Mouse (Mus musculus) ES-E14 (cell line): ENCODE results near the gene Clec5a. TPM values are rescaled to one million over a fixed set of nuclear protein-coding genes. Genes with fewer than 3 reads are reported as not detected.

Source experiments
- DNase-seq: peaks from one replicate; pipeline ENCODE4 v3.0.0-alpha.2; 2013; ENCODE audit warnings: low read depth, low spot score
- H3K27ac ChIP-seq: 2 replicates; pipeline ENCODE4 v1.5.1; 2012; ENCODE audit warnings: low read depth, mild to moderate bottlenecking, low read length, moderate library complexity, mixed read lengths; ENCODE audit not compliant: poor library complexity, insufficient read depth, severe bottlenecking
- H3K36me3 ChIP-seq: 2 replicates; pipeline ENCODE4 v1.6.1; 2012; ENCODE audit warnings: mild to moderate bottlenecking, low read length, moderate library complexity, mixed read lengths; ENCODE audit not compliant: control insufficient read depth, poor library complexity, insufficient read depth, severe bottlenecking
- H3K4me1 ChIP-seq, 2 experiments: fragments of 150-350 bp in 1 of 2; sonication (generic) in 1 of 2; 2 replicates each; pipeline ENCODE4 v1.6.1; 2012; ENCODE audit warnings: low read length in 2 of 2, mild to moderate bottlenecking in 1 of 2, mixed read lengths in 1 of 2; ENCODE audit not compliant: control insufficient read depth in 2 of 2, insufficient read depth in 2 of 2, poor library complexity in 1 of 2
- H3K4me3 ChIP-seq, 2 experiments: fragments of 150-350 bp in 1 of 2; sonication (generic) in 1 of 2; 2 replicates each; pipeline ENCODE4 v1.5.1; 2012; ENCODE audit warnings: low read length in 2 of 2, low read depth in 1 of 2, mild to moderate bottlenecking in 1 of 2, mixed read lengths in 1 of 2; ENCODE audit not compliant: insufficient read depth in 1 of 2, poor library complexity in 1 of 2, severe bottlenecking in 1 of 2
- H3K9ac ChIP-seq: 2 replicates; pipeline ENCODE4 v1.6.1; 2012; ENCODE audit warnings: low read depth, mild to moderate bottlenecking, low read length, mixed read lengths; ENCODE audit not compliant: poor library complexity, insufficient read depth, severe bottlenecking
- H3K9me3 ChIP-seq: fragments of 150-350 bp; sonication (generic); 2 replicates; pipeline ENCODE4 v1.6.1; 2012; ENCODE audit warnings: low read depth, mild to moderate bottlenecking, low read length; ENCODE audit not compliant: control insufficient read depth, insufficient read depth
- CHD2 ChIP-seq: IDR thresholded peaks from 2 replicates; pipeline ENCODE4 v1.6.1; 2014; ENCODE audit warnings: mild to moderate bottlenecking, low read depth, low read length, inconsistent platforms
- HCFC1 ChIP-seq: IDR thresholded peaks from 2 replicates; pipeline ENCODE4 v1.6.1; 2012; ENCODE audit warnings: low read length, inconsistent platforms, borderline replicate concordance; ENCODE audit not compliant: insufficient read depth
- MAFK ChIP-seq: IDR thresholded peaks from 2 replicates; pipeline ENCODE4 v1.6.1; 2014; ENCODE audit warnings: mild to moderate bottlenecking, low read depth, low read length, inconsistent platforms; ENCODE audit not compliant: insufficient read depth
- ZC3H11A ChIP-seq: IDR thresholded peaks from 2 replicates; pipeline ENCODE4 v1.6.1; 2012; ENCODE audit warnings: low read depth, mild to moderate bottlenecking, inconsistent platforms, low read length, borderline replicate concordance
- ZNF384 ChIP-seq: IDR thresholded peaks from 2 replicates; pipeline ENCODE4 v1.6.1; 2012; ENCODE audit warnings: low read depth, low read length, inconsistent platforms
- in situ Hi-C, 2 experiments: fragments of 600-800 bp; cut with MboI; formaldehyde crosslinking; loops; one replicate each; pipeline ENCODE4 v1.15.1; 2025; ENCODE audit warnings: low sequenced_read_pairs in 2 of 2, inconsistent platforms in 1 of 2; ENCODE audit not compliant: unreplicated experiment in 2 of 2
- total RNA-seq: library from RNA; depleted of rRNA; stranded (reverse); fragments of 300-350 nt; gene quantifications from 2 replicates; pipeline ENCODE4 v1.2.3, GENCODE M21; 2012; rRNA removed

Clec5a gene
- total RNA-seq = not detected in 2 replicates

DNA sequence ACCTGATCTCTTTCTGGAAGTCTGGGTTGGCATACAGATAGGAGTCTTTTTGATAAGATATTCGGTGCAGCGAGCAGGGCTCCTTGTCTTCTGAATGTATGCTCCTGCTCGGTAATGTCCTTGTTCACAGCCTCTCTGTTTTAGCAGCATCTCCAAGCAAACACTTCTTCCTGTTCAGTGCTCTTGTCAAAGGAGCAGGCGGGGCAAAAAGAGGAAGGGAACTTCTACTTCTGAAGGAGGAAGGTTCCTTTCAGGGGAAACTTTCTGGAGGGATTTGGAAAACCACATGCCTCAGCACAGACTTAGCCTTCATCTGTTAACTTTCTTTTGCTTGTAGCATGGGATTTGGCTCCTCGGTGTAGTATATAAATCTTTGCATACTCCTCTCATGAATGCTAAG lies at the start of gene Clec5a:
TSS of gene Clec5a (minus strand) at position 177 of the 400 bp plus-strand sequence.
- no peaks in the 10 kb centered on the region for H3K4me1 ChIP-seq
- H3K4me3 ChIP-seq = no peak within 1 kb of the TSS
- in situ Hi-C loops = no loop called here
- H3K9ac ChIP-seq = no peak within 1 kb of the TSS
- no peaks in the 10 kb centered on the region for H3K9me3 ChIP-seq
- DNase-seq = no peak
- no peaks in the 10 kb centered on the region for H3K36me3 ChIP-seq
- TF ChIP-seq ZNF384 (no peak), CHD2 (no peak), ZC3H11A (no peak), HCFC1 (no peak), MAFK (no peak)
- no peak within 1 kb of the TSS for H3K27ac ChIP-seq

DNA sequence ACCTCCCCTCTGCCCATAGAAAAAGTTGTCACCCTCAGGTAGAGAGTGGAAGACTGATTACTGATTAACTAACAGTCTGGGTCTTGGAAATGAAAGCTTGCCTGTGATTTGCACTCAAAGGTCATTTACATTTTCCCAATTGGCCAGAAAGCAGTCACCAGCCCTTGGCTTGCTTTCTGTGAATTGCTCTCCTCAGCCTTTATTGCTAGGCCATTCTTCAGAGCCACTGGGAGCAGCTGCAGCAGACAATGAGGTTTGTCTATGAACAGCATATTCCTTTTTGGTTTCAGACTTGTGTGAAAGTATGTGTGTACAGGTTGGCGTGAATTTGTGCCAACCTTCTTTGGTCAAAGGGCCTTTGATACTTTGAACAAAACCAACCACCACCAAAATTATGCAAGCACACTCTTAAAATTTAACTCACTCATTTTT lies 49.0 kb upstream of the Clec5a start:
- no peak for TF ChIP-seq ZNF384
- TF ChIP-seq MAFK = no peak
- no peak for TF ChIP-seq CHD2
- TF ChIP-seq HCFC1 = no peak
- no peak for TF ChIP-seq ZC3H11A
- Histone ChIP-seq H3K4me1 (no peaks in the 10 kb centered on the region), H3K27ac (no peak overlapping the region), H3K36me3 (no peaks in the 10 kb centered on the region), H3K9me3 (no peaks in the 10 kb centered on the region), H3K9ac (no peak overlapping the region), H3K4me3 (no peak overlapping the region)
- in situ Hi-C loops = no loop called here
- DNase-seq = no peak

DNA sequence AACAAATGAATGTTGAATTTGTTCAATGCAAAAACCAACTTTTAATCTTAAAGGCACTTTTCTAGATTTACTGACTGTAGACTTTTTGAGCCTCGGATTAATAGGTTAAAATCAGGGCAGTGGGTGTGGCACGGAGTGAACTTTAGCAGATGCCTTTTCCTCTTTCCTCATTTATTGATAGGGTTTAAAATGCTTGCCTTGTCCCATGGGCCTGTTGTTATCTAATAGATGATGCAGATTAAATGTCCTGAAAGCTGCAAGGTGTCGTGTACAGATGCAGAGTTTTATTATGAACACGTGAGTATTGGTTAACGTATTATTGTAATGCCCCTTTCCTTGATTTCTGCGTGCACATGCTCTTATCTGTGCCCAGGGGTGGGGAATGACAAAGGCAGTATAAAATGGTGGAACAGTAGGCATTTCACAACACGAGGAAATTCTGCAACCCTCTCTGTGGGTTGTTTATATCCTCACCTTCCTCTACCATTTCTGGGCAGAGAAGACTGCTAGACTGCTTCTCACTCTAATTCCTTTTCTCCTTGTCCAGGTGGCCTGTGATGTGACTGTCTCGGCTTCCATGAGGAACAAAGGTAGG lies 42.9 kb upstream of the Clec5a start, which contains the start of gene Mgam:
TSS of gene Mgam (plus strand) at position 426 of the 595 bp plus-strand sequence.
- H3K4me1 ChIP-seq = no peaks in the 10 kb centered on the region
- no peak within 1 kb of the TSS for H3K4me3 ChIP-seq
- DNase-seq = no peak
- no peaks in the 10 kb centered on the region for H3K36me3 ChIP-seq
- TF ChIP-seq CHD2 = no peak
- no peak for TF ChIP-seq HCFC1
- no peak for TF ChIP-seq MAFK
- TF ChIP-seq ZNF384 = no peak
- TF ChIP-seq ZC3H11A = no peak
- no peak within 1 kb of the TSS for H3K27ac ChIP-seq
- in situ Hi-C loops = no loop called here
- no peaks in the 10 kb centered on the region for H3K9me3 ChIP-seq
- no peak within 1 kb of the TSS for H3K9ac ChIP-seq

DNA sequence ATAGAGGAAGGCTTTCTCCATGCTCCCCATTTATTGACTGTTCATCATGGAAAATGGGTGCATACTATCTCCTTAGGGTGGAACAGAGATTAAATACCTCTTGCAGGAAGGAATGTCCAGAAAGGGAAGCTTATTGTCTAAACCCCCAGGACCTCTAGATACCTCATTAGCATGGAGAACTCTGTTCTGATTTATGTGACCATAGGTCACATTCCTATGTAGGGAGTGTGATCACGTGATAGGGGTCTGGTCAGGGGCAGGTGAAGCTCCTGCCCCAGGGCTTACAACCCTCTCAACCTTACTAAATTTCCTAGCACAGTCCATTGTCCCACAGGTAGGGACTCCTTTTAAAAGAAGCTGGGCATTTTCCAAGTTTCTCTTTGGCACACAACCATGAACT lies 40.5 kb upstream of the Clec5a start:
- Histone ChIP-seq H3K36me3 (no peaks in the 10 kb centered on the region), H3K27ac (no peak overlapping the region), H3K9me3 (no peaks in the 10 kb centered on the region), H3K9ac (no peak overlapping the region), H3K4me1 (no peaks in the 10 kb centered on the region), H3K4me3 (no peak overlapping the region)
- DNase-seq = no peak
- in situ Hi-C loops = no loop called here
- no peak for TF ChIP-seq ZC3H11A
- TF ChIP-seq HCFC1 = no peak
- no peak for TF ChIP-seq CHD2
- TF ChIP-seq MAFK = no peak
- TF ChIP-seq ZNF384 = no peak

DNA sequence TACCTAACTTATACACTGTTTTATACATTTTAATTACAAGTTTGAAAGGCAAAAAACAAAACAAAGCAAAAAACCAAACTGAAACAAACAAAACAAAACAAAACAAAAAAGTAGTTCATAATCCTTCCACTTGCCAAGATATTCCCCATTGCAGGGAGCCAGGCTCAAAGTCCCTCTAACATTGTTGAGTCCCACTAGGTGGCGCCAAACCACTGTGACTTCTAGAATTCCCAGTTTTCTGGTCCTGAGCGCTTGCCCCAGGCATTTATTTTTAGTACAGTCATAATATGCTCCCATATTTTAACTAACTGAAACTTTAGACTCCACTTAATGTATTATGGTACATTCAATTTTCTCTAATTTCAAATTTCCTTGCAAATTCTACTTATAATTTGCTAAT lies 32.3 kb upstream of the Clec5a start:
- in situ Hi-C loops = no loop called here

More for the DNA sequence above, 32.3 kb upstream of the Clec5a start:
- DNase-seq = peak; percentile 45
- no peaks in the 10 kb centered on the region for H3K9me3 ChIP-seq
- no peak overlapping the region for H3K4me3 ChIP-seq
- H3K9ac ChIP-seq = no peak overlapping the region
- H3K4me1 ChIP-seq = no peaks in the 10 kb centered on the region
- no peaks in the 10 kb centered on the region for H3K36me3 ChIP-seq
- TF ChIP-seq ZC3H11A (peak; percentile 44; the same call in 1 of the 2 replicates), ZNF384 (no peak)
- no peak overlapping the region for H3K27ac ChIP-seq
